Mouse (Mus musculus): ENCODE measurements around the gene P4hb. TPM values are rescaled to one million over a fixed set of nuclear protein-coding genes. Genes with fewer than 3 reads are reported as not detected.
"Not testable (repeated sequence)": the region's sequence is repeated elsewhere in the genome, so short reads cannot be mapped to it uniquely, and the experiment has no call there.

Gene P4hb
- polyA plus RNA-seq, 1 experiment, result 342 TPM

- Histone ChIP-seq H3K4me3 (ENCODE audit: insufficient read depth, low read depth, low read length) (peak overlapping the region; percentile 55), H3K4me1 (ENCODE audit: control insufficient read depth, insufficient read depth, low read length) (peaks cover 16% of the 10 kb centered on the region), H3K27me3 (replicated peaks; ENCODE audit: control insufficient read depth, insufficient read depth, low read length) (no peaks in the 10 kb centered on the region), H3K27ac (ENCODE audit: insufficient read depth, low read depth, low read length) (no peak overlapping the region; the same call in 1 of the 2 replicates), H3K36me3 (ENCODE audit: control insufficient read depth, insufficient read depth, low read length) (peaks cover 4% of the 10 kb centered on the region; the same call in 1 of the 2 replicates)
- TF ChIP-seq CTCF (conservative IDR thresholded peaks at IDR 0.05; ENCODE audit: insufficient read depth, insufficient read length, low read depth, low read length) (no peak), POLR2A (IDR thresholded peaks at IDR 0.05; ENCODE audit: low read depth, low read length) (no peak)
- DNase-seq, result peak; percentile 50
- 3% methylated on average over 98 of the region's 99 CpGs for WGBS
These were observed 24.5 kb upstream of the P4hb start for GRCm38 (mm10) chr11:120597240-120598235.

- no peaks in the 10 kb centered on the region; the same call in 1 of the 2 replicates for H3K36me3 ChIP-seq (ENCODE audit: control insufficient read depth, insufficient read depth, low read length)
- WGBS, result 85% methylated on average over 6 of the region's 6 CpGs
- H3K4me1 ChIP-seq (ENCODE audit: control insufficient read depth, insufficient read depth, low read length), result no peaks in the 10 kb centered on the region
- no peak for DNase-seq
- TF ChIP-seq POLR2A (IDR thresholded peaks at IDR 0.05; ENCODE audit: low read depth, low read length) (no peak), CTCF (conservative IDR thresholded peaks at IDR 0.05; ENCODE audit: insufficient read depth, insufficient read length, low read depth, low read length) (no peak)
- no peak overlapping the region for H3K27ac ChIP-seq (ENCODE audit: insufficient read depth, low read depth, low read length)
- no peak overlapping the region for H3K4me3 ChIP-seq (ENCODE audit: insufficient read depth, low read depth, low read length)
- H3K27me3 ChIP-seq (replicated peaks; ENCODE audit: control insufficient read depth, insufficient read depth, low read length), result no peaks in the 10 kb centered on the region
These were observed 15.5 kb upstream of the P4hb start for GRCm38 (mm10) chr11:120588531-120588930.

DNA sequence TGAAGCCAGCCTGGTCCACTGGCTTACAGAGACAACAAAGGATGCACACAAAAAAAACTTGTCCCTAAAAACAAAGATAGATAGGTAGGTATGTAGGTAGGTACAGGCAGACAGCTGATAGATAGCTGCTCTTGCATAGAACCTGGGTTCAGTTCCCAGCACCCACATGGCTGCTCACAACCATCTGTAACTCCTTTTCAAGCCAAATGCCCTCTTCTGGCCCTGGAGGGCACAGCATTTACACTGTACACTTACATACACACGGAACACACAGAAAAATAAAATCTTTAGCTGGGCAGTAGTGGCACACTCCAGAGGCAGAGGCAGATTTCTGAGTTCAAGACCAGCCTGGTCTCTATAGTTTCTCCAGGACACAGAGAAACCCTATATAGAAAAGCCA is 10.9 kb upstream of the P4hb start:
- Histone ChIP-seq H3K4me1 (ENCODE audit: control insufficient read depth, insufficient read depth, low read length) (peaks cover 16% of the 10 kb centered on the region), H3K27ac (ENCODE audit: insufficient read depth, low read depth, low read length) (no peak overlapping the region), H3K36me3 (ENCODE audit: control insufficient read depth, insufficient read depth, low read length) (peaks cover under 1% of the 10 kb centered on the region; the same call in 1 of the 2 replicates), H3K27me3 (replicated peaks; ENCODE audit: control insufficient read depth, insufficient read depth, low read length) (no peaks in the 10 kb centered on the region), H3K4me3 (ENCODE audit: insufficient read depth, low read depth, low read length) (no peak overlapping the region)
- TF ChIP-seq CTCF (conservative IDR thresholded peaks at IDR 0.05; ENCODE audit: insufficient read depth, insufficient read length, low read depth, low read length) (no peak), POLR2A (IDR thresholded peaks at IDR 0.05; ENCODE audit: low read depth, low read length) (no peak)
- 95% methylated on average over 1 of the region's 1 CpGs for WGBS
- DNase-seq, result no peak

GRCm38 (mm10) chr11:120582982-120583293 is 9.9 kb upstream of the P4hb start:
- DNase-seq; H3K27me3 ChIP-seq (replicated peaks; ENCODE audit: control insufficient read depth, insufficient read depth, low read length); H3K36me3 ChIP-seq (ENCODE audit: control insufficient read depth, insufficient read depth, low read length); H3K4me3 ChIP-seq (ENCODE audit: insufficient read depth, low read depth, low read length); H3K27ac ChIP-seq (ENCODE audit: insufficient read depth, low read depth, low read length): not testable (repeated sequence)
- 95% methylated on average over 2 of the region's 2 CpGs for WGBS
- peaks cover 25% of the 10 kb centered on the region for H3K4me1 ChIP-seq (ENCODE audit: control insufficient read depth, insufficient read depth, low read length)

DNA sequence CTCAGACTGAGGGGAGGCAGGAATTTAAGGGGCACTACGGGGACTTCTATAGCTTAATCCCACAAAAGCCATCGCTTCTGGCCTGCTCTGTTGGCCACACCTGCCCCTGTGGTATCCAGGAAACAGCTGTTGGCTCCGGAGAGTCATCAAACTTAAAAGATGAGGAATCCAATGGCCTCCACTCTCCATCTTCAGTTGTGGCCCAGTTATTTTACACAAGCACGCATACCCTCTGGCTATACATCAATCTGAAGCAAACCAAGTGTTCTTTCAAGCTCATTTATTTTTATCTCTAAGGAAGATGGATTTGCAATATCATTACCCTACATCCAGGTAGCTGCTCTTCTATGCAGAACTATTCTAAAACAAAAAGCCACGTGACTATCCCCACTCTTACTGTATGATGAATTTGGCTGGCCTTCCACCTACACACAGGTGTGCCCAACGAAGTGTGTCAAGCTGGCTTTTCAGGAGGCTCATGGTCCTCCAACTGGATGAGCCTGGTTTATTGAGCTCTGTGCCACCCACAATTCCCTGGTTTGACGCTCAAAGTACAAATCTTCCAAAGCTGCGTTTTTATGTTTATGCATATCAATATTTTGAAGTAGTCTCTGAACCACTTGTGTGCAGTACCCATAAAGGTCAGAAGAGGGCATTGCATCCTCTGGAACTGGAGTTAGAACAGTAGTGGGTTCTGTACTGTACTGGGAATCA is 9.4 kb upstream of the P4hb start:
- H3K27me3 ChIP-seq (replicated peaks; ENCODE audit: control insufficient read depth, insufficient read depth, low read length), result no peaks in the 10 kb centered on the region
- WGBS, result 61% methylated on average over 8 of the region's 8 CpGs
- peak overlapping the region; percentile 95; the same call in 1 of the 2 replicates for H3K4me3 ChIP-seq (ENCODE audit: insufficient read depth, low read depth, low read length)
- peaks cover 29% of the 10 kb centered on the region for H3K4me1 ChIP-seq (ENCODE audit: control insufficient read depth, insufficient read depth, low read length)
- H3K36me3 ChIP-seq (ENCODE audit: control insufficient read depth, insufficient read depth, low read length), result peaks cover 3% of the 10 kb centered on the region
- peak; percentile 67 for DNase-seq
- peak overlapping the region; percentile 98; the same call in 1 of the 2 replicates for H3K27ac ChIP-seq (ENCODE audit: insufficient read depth, low read depth, low read length)
- 0 out of 2 replicates have a peak, but pooled peaks have one; percentile 13 for TF ChIP-seq CTCF (conservative IDR thresholded peaks at IDR 0.05; ENCODE audit: insufficient read depth, insufficient read length, low read depth, low read length)
- TF ChIP-seq POLR2A (IDR thresholded peaks at IDR 0.05; ENCODE audit: low read depth, low read length), result no peak

DNA sequence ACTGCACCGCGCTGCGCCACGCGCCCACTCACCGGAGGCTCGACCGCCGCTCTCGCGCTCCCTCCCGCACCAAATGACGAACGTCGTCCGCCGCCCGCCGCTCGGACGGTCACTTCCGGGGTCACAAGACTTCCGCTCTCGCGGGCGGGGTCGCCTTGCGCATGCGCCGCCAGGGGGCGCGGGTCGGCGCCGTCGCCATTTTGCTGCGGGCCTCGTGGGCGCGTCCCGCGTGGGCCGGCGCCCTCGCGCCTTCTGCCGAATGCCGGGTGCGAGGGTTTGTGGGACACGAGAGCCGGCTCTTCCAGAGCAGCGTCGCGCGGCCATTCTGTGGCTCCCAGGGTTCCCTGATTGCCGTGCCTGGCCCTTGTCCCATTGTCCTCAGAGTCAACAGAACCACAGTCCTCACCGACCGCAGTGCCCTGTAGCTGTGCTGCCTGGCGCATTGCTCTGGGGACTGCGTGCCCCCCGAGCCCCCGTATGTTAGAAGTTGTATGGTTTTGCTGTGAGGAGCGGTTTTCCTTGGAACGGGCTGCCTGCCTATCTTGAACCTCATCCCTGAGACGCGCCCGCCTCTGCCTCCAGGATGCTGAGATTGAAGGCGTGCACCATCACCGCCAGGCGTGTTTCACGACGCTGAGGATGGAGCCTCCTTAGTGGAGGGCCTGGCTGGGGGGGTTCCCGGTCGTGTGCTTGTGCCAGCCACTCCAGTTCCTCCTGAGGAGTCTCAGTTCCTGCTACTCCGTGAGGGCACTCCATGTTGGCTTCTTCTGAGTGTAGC is 8.6 kb upstream of the P4hb start, which contains the start of gene Arhgdia:
Gene Arhgdia (minus strand): TSS at position 135 of the 778 bp plus-strand sequence.
- H3K36me3 ChIP-seq (ENCODE audit: control insufficient read depth, insufficient read depth, low read length), result peaks cover 3% of the 10 kb centered on the region
- peak; percentile 91 for DNase-seq
- WGBS, result 4% methylated on average over 73 of the region's 75 CpGs
- no peaks in the 10 kb centered on the region for H3K27me3 ChIP-seq (replicated peaks; ENCODE audit: control insufficient read depth, insufficient read depth, low read length)
- peak within 1 kb of the TSS; percentile 98 for H3K27ac ChIP-seq (ENCODE audit: insufficient read depth, low read depth, low read length)
- peak within 1 kb of the TSS; percentile 95 for H3K4me3 ChIP-seq (ENCODE audit: insufficient read depth, low read depth, low read length)
- peaks cover 34% of the 10 kb centered on the region for H3K4me1 ChIP-seq (ENCODE audit: control insufficient read depth, insufficient read depth, low read length)
- peak; percentile 26; the same call in 1 of the 2 replicates for TF ChIP-seq CTCF (conservative IDR thresholded peaks at IDR 0.05; ENCODE audit: insufficient read depth, insufficient read length, low read depth, low read length)
- peak; percentile 66 for TF ChIP-seq POLR2A (IDR thresholded peaks at IDR 0.05; ENCODE audit: low read depth, low read length)

All from kidney, adult 2 months (tissue).